Mouse (Mus musculus) gonadal fat pad, adult 2 months (tissue): Measurements from ENCODE around the gene Sh3bgr. TPM values are rescaled to one million over a fixed set of nuclear protein-coding genes. Genes with fewer than 3 reads are reported as not detected.

Experiments
- polyA plus RNA-seq: library from polyadenylated mRNA; depleted of rRNA; stranded (reverse); fragments of >200 nt; gene quantifications from 2 replicates; pipeline ENCODE4 v1.2.3, GENCODE M21; 2012; rRNA removed

The Sh3bgr gene
- polyA plus RNA-seq, 1 experiment: 22.4 TPM

Other genes starting within 250 kb of the Sh3bgr start
- 20.5 and 27.9 TPM in 2 replicates for gene Psmg1, start 209.5 kb upstream of the Sh3bgr start, polyA plus RNA-seq
- gene Brwd1, start 117.9 kb upstream of the Sh3bgr start, polyA plus RNA-seq: 34.0 and 36.2 TPM in 2 replicates
- gene Hmgn1, start 72.7 kb upstream of the Sh3bgr start, polyA plus RNA-seq: 37.7 and 56.6 TPM in 2 replicates
- 60.5 and 88.6 TPM in 2 replicates for gene Wrb, start 55.0 kb upstream of the Sh3bgr start, polyA plus RNA-seq
- gene Lca5l, start 8.2 kb upstream of the Sh3bgr start, polyA plus RNA-seq: 2.0 and 2.3 TPM in 2 replicates
- gene B3galt5, start 35.4 kb downstream of the Sh3bgr start, polyA plus RNA-seq: 0.01 and 0.03 TPM in 2 replicates
- 0.04 and 0.15 TPM in 2 replicates for gene Itgb2l, start 243.2 kb downstream of the Sh3bgr start, polyA plus RNA-seq